9 mouse cellular contexts compared by ENCODE assay signal in genomic region chr12:85784916-85785815, GRCm38 (mm10). TPM values are rescaled to one million over a fixed set of nuclear protein-coding genes. Genes with fewer than 3 reads are reported as not detected.
A peak's percentile ranks its signal among the peaks of the same experiment; 100 is the strongest.
DNase-seq lines count a peak whose midpoint lies in the region; ATAC-seq and TF ChIP-seq lines count a peak whose summit lies in the region.
"Had no signal": no experiment of that assay in that cellular context is flagged by ENCODE, and none has a peak within 500 bp of the region (broad histone marks: within the 10 kb centered on the region; RNA-seq: fewer than 3 reads in every experiment).

No protein-coding gene starts in this region.

- no peak for TF ChIP-seq CTCF in liver, embryonic 14.5 days (IDR thresholded peaks at IDR 0.05; ENCODE audit: low read depth)

- peaks cover 9% of the 10 kb centered on the region for H3K4me1 ChIP-seq in heart, embryonic 10.5 days
- H3K4me1 ChIP-seq in brown adipose tissue, adult 24 weeks (ENCODE audit: control insufficient read depth, insufficient read depth, insufficient read length, low read length), result peaks cover 12% of the 10 kb centered on the region; the same call in 1 of the 2 replicates
- 0 out of 4 replicates have a peak, but pooled peaks cover 0 to 4% of the 10 kb centered on the region in 2 experiments for H3K4me1 ChIP-seq in liver, embryonic 14.5 days (replicated peaks; ENCODE audit: control insufficient read depth in 2 of 2, insufficient read depth in 2 of 2, low read length in 1 of 2)

- no peak overlapping the region for H3K27ac ChIP-seq in heart, embryonic 10.5 days
- 0 out of 2 replicates have a peak overlapping the region, but pooled peaks have one; percentile 18 for H3K27ac ChIP-seq in brown adipose tissue, adult 24 weeks (replicated peaks; ENCODE audit: low read depth, low read length)
- H3K27ac ChIP-seq in liver, embryonic 14.5 days, result no peak overlapping the region

- no peak overlapping the region for H3K4me3 ChIP-seq in heart, embryonic 10.5 days
- H3K4me3 ChIP-seq in brown adipose tissue, adult 24 weeks (ENCODE audit: insufficient read depth, low read depth, low read length), result no peak overlapping the region
- no peak overlapping the region for H3K4me3 ChIP-seq in liver, embryonic 14.5 days (ENCODE audit: insufficient read depth in 1 of 2, low read depth in 2 of 2, low read length in 2 of 2)

- no peak for TF ChIP-seq EP300 in liver, embryonic 14.5 days (IDR thresholded peaks at IDR 0.05; ENCODE audit: low read depth)

- no peak overlapping the region for H3K4me2 ChIP-seq in liver, embryonic 14.5 days (ENCODE audit: low read depth)

- no peaks in the 10 kb centered on the region for H3K27me3 ChIP-seq in heart, embryonic 10.5 days (ENCODE audit: insufficient read depth, poor library complexity, severe bottlenecking)
- no peaks in the 10 kb centered on the region for H3K27me3 ChIP-seq in liver, embryonic 14.5 days (ENCODE audit: control insufficient read depth, insufficient read depth, low read length)

- H3K9me3 ChIP-seq in heart, embryonic 10.5 days, result no peaks in the 10 kb centered on the region
- H3K9me3 ChIP-seq in liver, embryonic 14.5 days (ENCODE audit: control insufficient read depth, low read length), result no peaks in the 10 kb centered on the region

- whole genome bisulfite sequencing in heart, embryonic 10.5 days, result 74% methylated on average over 19 of the region's 19 CpGs
- WGBS in liver, embryonic 14.5 days (ENCODE audit: insufficient replicate concordance), result 48% methylated on average over 19 of the region's 19 CpGs

- no peaks in the 10 kb centered on the region for H3K36me3 ChIP-seq in heart, embryonic 10.5 days
- H3K36me3 ChIP-seq in liver, embryonic 14.5 days (replicated peaks; ENCODE audit: control insufficient read depth, insufficient read depth, low read depth), result no peaks in the 10 kb centered on the region

- ATAC-seq in liver, embryonic 14.5 days (ENCODE audit: insufficient read depth), result peak; percentile 33; the same call in 1 of the 2 replicates
- ATAC-seq in frontal cortex, adult (ENCODE audit: low TSS enrichment), result no peak

- no peak overlapping the region for H3K9ac ChIP-seq in liver, embryonic 14.5 days (replicated peaks)

- DNase-seq in heart, adult 11 months, result peak; percentile 97
- no peak for DNase-seq in heart, embryonic 10.5 days (ENCODE audit: low spot score)
- peak; percentile 60 for DNase-seq in kidney, adult 9 months
- no peak for DNase-seq in liver, embryonic 14.5 days (ENCODE audit: low read depth in 3 of 3, low spot score in 3 of 3)
- no peak for DNase-seq in cerebellum, adult 9-10 months
- no peak for DNase-seq in frontal cortex, postnatal 25 days (ENCODE audit: low spot score in 2 of 2)
- DNase-seq: cerebellum, adult 11 months had no signal

RNA-seq across cellular contexts. Expression of gene Flvcr2, which starts 38.8 kb away (rescaled TPM):
- polyA plus RNA-seq in heart, embryonic 10.5 days (2016; fragmentation: Nextera tagmentation; extraction: Ambion mirVana), result 4.9 and 7.8 TPM in 2 replicates
- polyA plus RNA-seq in brown adipose tissue, adult 24 weeks (2012; ENCODE audit: insufficient read depth, insufficient read length, missing spikeins), result not detected in 2 replicates
- polyA plus RNA-seq in liver, embryonic 14.5 days (2012; rRNA removed), result 2.7 TPM in 2 replicates
- 3.6 TPM in 2 replicates for polyA plus RNA-seq in liver, embryonic 14.5 days (2014; fragmentation: Nextera tagmentation; extraction: Ambion mirVana)

RNA-seq across cellular contexts. Expression of gene Erg28, which starts 39.2 kb away (rescaled TPM):
- polyA plus RNA-seq in heart, embryonic 10.5 days (2016; fragmentation: Nextera tagmentation; extraction: Ambion mirVana), result 109 and 114 TPM in 2 replicates
- polyA plus RNA-seq in brown adipose tissue, adult 24 weeks (2012; ENCODE audit: insufficient read depth, insufficient read length, missing spikeins), result 20.7 and 23.3 TPM in 2 replicates
- polyA plus RNA-seq in liver, embryonic 14.5 days (2012; rRNA removed), result 49.6 and 58.9 TPM in 2 replicates
- polyA plus RNA-seq in liver, embryonic 14.5 days (2014; fragmentation: Nextera tagmentation; extraction: Ambion mirVana), result 91.9 and 98.4 TPM in 2 replicates

RNA-seq across cellular contexts. Expression of gene Ttll5, which starts 39.3 kb away (rescaled TPM):
- 14.9 and 18.1 TPM in 2 replicates for polyA plus RNA-seq in heart, embryonic 10.5 days (2016; fragmentation: Nextera tagmentation; extraction: Ambion mirVana)
- 10.7 and 12.2 TPM in 2 replicates for polyA plus RNA-seq in brown adipose tissue, adult 24 weeks (2012; ENCODE audit: insufficient read depth, insufficient read length, missing spikeins)
- 5.6 and 6.2 TPM in 2 replicates for polyA plus RNA-seq in liver, embryonic 14.5 days (2012; rRNA removed)
- polyA plus RNA-seq in liver, embryonic 14.5 days (2014; fragmentation: Nextera tagmentation; extraction: Ambion mirVana), result 6.4 and 7.1 TPM in 2 replicates

Comparison
In these comparisons a context has a peak if more than half of its experiments do, and no peak if none do; other contexts are left out.
1. DNase-seq: peak in heart, adult 11 months (single experiment) and kidney, adult 9 months (single experiment); none in heart, embryonic 10.5 days (single experiment), liver, embryonic 14.5 days (0 of 3), cerebellum, adult 9-10 months (single experiment) and frontal cortex, postnatal 25 days (0 of 2).